Mouse (Mus musculus): ENCODE data around the gene Tmem182. TPM values are rescaled to one million over a fixed set of nuclear protein-coding genes. Genes with fewer than 3 reads are reported as not detected.

The Tmem182 gene
- polyA plus RNA-seq (2014; fragmentation: Illumina TruSeq; extraction: RNeasy Lipid Tissue Mini Kit (QIAGEN cat#74804); ENCODE audit: low read depth, low replicate concordance): not detected

GRCm38 (mm10) chr1:40805351-40805750 lies at the start of gene Tmem182:
Tmem182 (plus strand) TSS chr1:40805601.

GRCm38 (mm10) chr1:40790324-40791141 lies 14.9 kb upstream of the Tmem182 start, which contains the start of gene Mfsd9:
Mfsd9 (minus strand) TSS chr1:40790687.

Other genes starting within 250 kb of the Tmem182 start
- not detected for gene Slc9a4, start 225.5 kb upstream of the Tmem182 start, polyA plus RNA-seq (2014; fragmentation: Illumina TruSeq; extraction: RNeasy Lipid Tissue Mini Kit (QIAGEN cat#74804); ENCODE audit: low read depth, low replicate concordance)
- not detected for gene Slc9a2, start 125.0 kb upstream of the Tmem182 start, polyA plus RNA-seq (2014; fragmentation: Illumina TruSeq; extraction: RNeasy Lipid Tissue Mini Kit (QIAGEN cat#74804); ENCODE audit: low read depth, low replicate concordance)
- gene Mfsd9, start 14.9 kb upstream of the Tmem182 start, polyA plus RNA-seq (2014; fragmentation: Illumina TruSeq; extraction: RNeasy Lipid Tissue Mini Kit (QIAGEN cat#74804); ENCODE audit: low read depth, low replicate concordance): 3.1 TPM

Measured in liver, adult 10 weeks (tissue).